Mouse (Mus musculus) forebrain, embryonic 16.5 days (tissue): ENCODE measurements around the gene Slc25a36. TPM values are rescaled to one million over a fixed set of nuclear protein-coding genes. Genes with fewer than 3 reads are reported as not detected.

ENCODE experiments used
- ATAC-seq: fragments of 200-750 bp; cut with Nextera tagmentation; 2 replicates; pipeline ENCODE4 v1.8.0; 2017; ENCODE audit warnings: mild to moderate bottlenecking, moderate library complexity
- H3K27ac ChIP-seq: fragments of 300-500 bp; sonication (generic); 2 replicates; pipeline ENCODE4 v1.5.1; 2014; ENCODE audit warnings: low read length, control low read depth
- H3K27me3 ChIP-seq: fragments of 300-500 bp; sonication (generic); replicated peaks from 2 replicates; pipeline ENCODE4 v1.6.1; 2014; ENCODE audit warnings: low read length; ENCODE audit not compliant: control insufficient read depth, insufficient read depth
- H3K36me3 ChIP-seq: fragments of 300-500 bp; sonication (generic); 2 replicates; pipeline ENCODE4 v1.6.1; 2014; ENCODE audit not compliant: control insufficient read depth, insufficient read depth
- H3K4me1 ChIP-seq: fragments of 300-500 bp; sonication (generic); replicated peaks from 2 replicates; pipeline ENCODE4 v1.6.1; 2014; ENCODE audit warnings: low read length; ENCODE audit not compliant: control insufficient read depth, insufficient read depth
- H3K4me2 ChIP-seq: fragments of 300-500 bp; sonication (generic); 2 replicates; pipeline ENCODE4 v1.6.1; 2014; ENCODE audit warnings: mild to moderate bottlenecking, low read length, control low read depth
- H3K4me3 ChIP-seq: fragments of 300-500 bp; sonication (generic); replicated peaks from 2 replicates; pipeline ENCODE4 v1.5.1; 2014; ENCODE audit warnings: mild to moderate bottlenecking, low read length, control low read depth
- H3K9ac ChIP-seq: fragments of 300-500 bp; sonication (generic); replicated peaks from 2 replicates; pipeline ENCODE4 v1.6.1; 2014; ENCODE audit warnings: low read depth, low read length, control low read depth
- H3K9me3 ChIP-seq: fragments of 300-500 bp; sonication (generic); 2 replicates; pipeline ENCODE4 v1.6.1; 2016; ENCODE audit warnings: low read length; ENCODE audit not compliant: control insufficient read depth
- WGBS: fragments of 180-500 bp; shearing (Covaris S2); extraction: QIAGEN DNeasy Blood & Tissue Kit; methylation state at CpG from one replicate; pipeline ENCODE4 v1.1.7; 2014; 5-methylcytosine and 5-hydroxymethylcytosine counted together
- polyA plus RNA-seq: library from polyadenylated mRNA; unstranded; fragments of >200 nt; fragmentation: Nextera tagmentation; extraction: Ambion mirVana; gene quantifications from 2 replicates; pipeline ENCODE4 v1.2.1, GENCODE M21; 2015

Gene Slc25a36
- polyA plus RNA-seq = 77.5 and 82.5 TPM in 2 replicates

DNA sequence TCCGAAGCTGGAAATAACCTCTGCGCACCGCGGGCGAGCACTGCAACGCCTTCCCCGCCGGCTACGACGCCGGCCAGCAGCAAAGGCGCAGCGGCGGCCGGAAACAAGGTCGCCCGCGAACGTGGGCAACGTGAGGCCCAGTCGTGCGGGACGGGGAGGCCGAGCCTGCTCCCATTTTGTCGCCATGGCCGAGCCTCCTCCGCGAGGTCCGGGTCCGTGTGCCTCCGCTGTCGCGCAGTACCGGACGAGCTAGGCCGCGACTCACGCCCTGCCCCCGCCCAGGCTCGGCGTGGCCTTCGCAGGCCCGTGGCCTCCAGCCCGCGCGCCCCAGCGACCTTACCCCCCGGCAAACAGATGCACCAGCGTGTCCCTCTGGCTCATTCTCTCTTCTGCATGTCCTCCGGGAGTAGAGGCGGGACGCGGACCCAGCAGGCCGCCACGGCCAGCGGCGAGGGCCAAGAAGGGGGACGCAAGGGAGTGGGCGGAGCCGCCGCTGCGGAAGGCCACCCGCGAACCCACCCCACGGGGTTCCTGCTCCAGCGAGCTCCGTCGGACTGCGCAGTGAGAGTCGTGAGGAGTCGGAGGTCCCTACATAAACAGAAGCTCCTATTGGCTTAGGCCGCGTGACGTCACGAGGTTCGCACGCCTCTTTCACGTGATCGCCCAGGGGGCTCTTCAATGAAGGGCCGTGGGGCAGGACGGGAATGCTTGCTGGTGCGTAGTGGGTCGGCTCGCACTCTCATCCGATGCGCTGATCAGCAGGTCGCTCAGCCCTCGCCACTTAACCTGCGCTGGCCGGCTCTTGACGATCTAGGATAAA, at the start of gene Slc25a36:
Slc25a36 (minus strand) TSS at position 587 of the 820 bp plus-strand sequence.
- ATAC-seq = peak; percentile 99
- H3K27me3 ChIP-seq = no peaks in the 10 kb centered on the region

DNA sequence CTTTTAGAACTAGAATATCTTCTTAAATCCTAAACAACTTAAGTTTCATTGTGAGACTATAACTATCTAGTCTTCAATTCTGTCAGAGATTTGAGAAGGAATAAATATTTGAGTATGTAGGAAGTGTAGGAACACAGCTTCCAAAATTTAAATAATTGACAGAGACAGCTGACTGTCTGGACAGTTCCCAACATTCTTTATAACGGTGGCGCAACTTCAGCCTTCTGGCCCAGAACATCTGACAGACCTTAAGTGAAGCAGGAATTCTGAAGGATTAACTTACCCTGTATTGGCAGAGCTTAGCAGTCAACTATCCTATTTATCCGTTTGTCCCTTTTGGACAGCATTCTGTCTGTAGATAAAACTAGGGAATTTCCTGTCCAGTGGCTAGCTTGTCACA, 47.5 kb upstream of the Slc25a36 start:
- Histone ChIP-seq H3K4me1 (no peaks in the 10 kb centered on the region), H3K4me3 (no peak overlapping the region), H3K27ac (no peak overlapping the region), H3K9ac (no peak overlapping the region), H3K36me3 (no peaks in the 10 kb centered on the region), H3K9me3 (no peaks in the 10 kb centered on the region), H3K4me2 (no peak overlapping the region), H3K27me3 (no peaks in the 10 kb centered on the region)
- 59% methylated on average over 3 of the region's 3 CpGs for WGBS
- no peak for ATAC-seq

More for the DNA sequence above, at the start of gene Slc25a36:
- Histone ChIP-seq H3K9me3 (no peaks in the 10 kb centered on the region), H3K27ac (peak within 1 kb of the TSS; percentile 64), H3K4me2 (peak within 1 kb of the TSS; percentile 66), H3K9ac (peak within 1 kb of the TSS; percentile 91), H3K4me1 (peaks cover 16% of the 10 kb centered on the region), H3K36me3 (no peaks in the 10 kb centered on the region), H3K4me3 (peak within 1 kb of the TSS; percentile 95)
- under 1% methylated on average over 87 of the region's 91 CpGs for WGBS

DNA sequence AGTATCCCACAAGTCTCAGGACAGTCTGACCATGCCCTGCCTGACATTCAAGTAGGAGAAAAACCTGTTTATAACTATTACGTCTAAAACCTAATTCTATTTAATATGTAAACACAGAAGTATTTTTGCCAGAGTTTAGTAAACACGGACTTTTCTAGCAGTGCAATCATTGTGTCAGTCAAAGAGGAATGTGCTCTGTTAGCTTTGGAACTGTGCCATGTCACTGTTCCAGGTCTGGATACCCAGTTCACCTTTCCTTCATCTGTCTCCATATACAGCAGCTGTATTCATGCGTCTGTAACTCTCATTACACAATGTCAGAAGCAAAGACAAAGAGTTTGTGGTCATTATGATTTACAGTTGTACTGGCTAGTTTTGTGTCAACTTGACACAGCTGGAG, 45.0 kb upstream of the Slc25a36 start:
- Histone ChIP-seq H3K27me3 (no peaks in the 10 kb centered on the region), H3K4me2 (no peak overlapping the region), H3K9me3 (no peaks in the 10 kb centered on the region), H3K4me3 (no peak overlapping the region), H3K4me1 (no peaks in the 10 kb centered on the region), H3K27ac (no peak overlapping the region), H3K36me3 (no peaks in the 10 kb centered on the region), H3K9ac (no peak overlapping the region)
- WGBS = 73% methylated on average over 3 of the region's 3 CpGs
- ATAC-seq = no peak

DNA sequence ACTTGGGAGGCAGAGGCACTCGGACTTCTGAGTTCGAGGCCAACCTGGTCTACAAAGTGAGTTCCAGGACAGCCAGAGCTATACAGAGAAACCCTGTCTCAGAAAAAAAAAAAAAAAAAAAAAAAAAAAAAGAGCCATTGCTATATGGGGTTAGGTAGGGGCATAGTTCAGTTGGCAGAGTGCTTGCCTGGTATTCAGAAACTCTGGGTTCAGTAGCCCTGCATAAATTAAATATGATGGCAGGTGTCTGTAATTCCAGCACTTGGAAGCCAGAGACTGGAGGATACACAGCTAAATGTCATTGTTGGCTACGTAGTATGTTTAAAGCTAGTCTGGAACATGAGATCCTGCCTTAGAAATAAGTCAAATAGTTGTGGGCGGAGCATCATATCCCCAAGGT, 44.0 kb upstream of the Slc25a36 start:
- H3K27ac ChIP-seq = no peak overlapping the region
- no peak overlapping the region for H3K4me2 ChIP-seq
- H3K27me3 ChIP-seq = no peaks in the 10 kb centered on the region
- no peaks in the 10 kb centered on the region for H3K9me3 ChIP-seq
- no peak for ATAC-seq
- H3K4me3 ChIP-seq = no peak overlapping the region
- WGBS = 90% methylated on average over 4 of the region's 4 CpGs
- no peak overlapping the region for H3K9ac ChIP-seq
- no peaks in the 10 kb centered on the region for H3K36me3 ChIP-seq
- no peaks in the 10 kb centered on the region for H3K4me1 ChIP-seq

DNA sequence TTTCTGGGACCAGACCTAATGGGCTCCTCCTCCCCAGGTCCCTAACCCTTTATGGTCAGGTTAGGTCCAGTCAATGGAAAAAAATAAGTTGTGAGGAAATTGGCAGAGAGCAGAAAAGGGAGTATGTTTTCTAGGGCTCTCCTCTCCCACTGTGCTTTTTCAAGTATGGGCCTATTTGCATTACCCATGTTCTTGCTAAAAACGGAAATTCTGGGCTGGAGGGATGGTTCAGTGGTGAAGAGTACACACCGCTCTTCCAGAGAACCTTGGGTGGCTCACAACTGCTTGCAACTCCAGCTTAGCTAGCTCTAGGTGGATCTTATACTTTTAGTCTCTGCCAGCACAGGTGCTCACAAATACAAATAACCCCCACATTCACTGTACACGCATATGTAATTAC, 42.0 kb upstream of the Slc25a36 start:
- H3K4me3 ChIP-seq = no peak overlapping the region
- H3K9ac ChIP-seq = no peak overlapping the region
- WGBS = 87% methylated on average over 3 of the region's 3 CpGs
- H3K4me1 ChIP-seq = no peaks in the 10 kb centered on the region
- H3K4me2 ChIP-seq = no peak overlapping the region
- H3K27ac ChIP-seq = no peak overlapping the region
- H3K27me3 ChIP-seq = no peaks in the 10 kb centered on the region
- no peaks in the 10 kb centered on the region for H3K9me3 ChIP-seq
- no peaks in the 10 kb centered on the region for H3K36me3 ChIP-seq
- ATAC-seq = no peak

DNA sequence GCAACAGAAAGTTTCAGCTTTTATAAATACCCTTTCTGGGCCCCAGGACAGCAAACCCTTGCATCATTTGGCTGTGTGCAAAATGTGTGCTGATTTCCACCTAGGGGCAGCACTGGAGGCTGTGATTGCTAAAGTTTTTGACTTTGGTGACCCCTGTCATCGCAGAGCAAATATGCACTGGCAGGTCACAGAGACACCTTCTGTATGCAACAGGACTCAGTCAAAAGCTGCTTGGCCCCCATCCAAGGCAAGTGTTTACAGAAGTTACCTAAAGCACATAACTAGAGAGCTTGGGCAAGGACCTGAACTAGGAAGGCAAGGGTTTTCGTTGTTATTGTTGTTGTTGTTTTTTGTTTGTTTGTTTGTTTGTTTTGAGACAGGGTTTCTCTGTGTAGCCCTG, 36.3 kb upstream of the Slc25a36 start:
- no peaks in the 10 kb centered on the region for H3K27me3 ChIP-seq
- H3K36me3 ChIP-seq = no peaks in the 10 kb centered on the region
- no peak overlapping the region for H3K9ac ChIP-seq
- H3K4me2 ChIP-seq = no peak overlapping the region
- no peak overlapping the region for H3K27ac ChIP-seq
- H3K9me3 ChIP-seq = no peaks in the 10 kb centered on the region
- ATAC-seq = no peak
- H3K4me1 ChIP-seq = no peaks in the 10 kb centered on the region
- 90% methylated on average over 2 of the region's 2 CpGs for WGBS
- no peak overlapping the region for H3K4me3 ChIP-seq

DNA sequence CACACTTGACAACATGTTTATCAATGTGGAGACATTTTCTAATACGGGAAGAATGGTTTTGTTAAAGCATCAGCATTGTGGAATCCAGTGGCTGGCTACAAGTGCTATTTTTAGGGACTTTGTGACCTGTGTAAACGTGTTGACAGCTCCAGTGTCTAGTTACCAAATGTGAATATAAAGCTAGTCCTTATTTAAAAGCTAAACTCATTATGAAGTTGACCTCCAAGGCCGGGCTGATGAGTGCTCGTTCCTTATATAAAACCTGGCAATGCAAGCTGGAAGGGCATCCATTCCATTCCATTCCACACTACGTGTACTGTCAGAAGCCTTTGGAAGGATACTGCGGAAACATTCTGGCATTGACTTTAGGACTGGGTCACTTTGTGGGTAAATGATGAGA, 34.4 kb upstream of the Slc25a36 start:
- H3K9me3 ChIP-seq = no peaks in the 10 kb centered on the region
- no peak overlapping the region for H3K27ac ChIP-seq
- no peaks in the 10 kb centered on the region for H3K4me1 ChIP-seq
- H3K4me3 ChIP-seq = no peak overlapping the region
- H3K36me3 ChIP-seq = no peaks in the 10 kb centered on the region
- no peak overlapping the region for H3K4me2 ChIP-seq
- no peak overlapping the region for H3K9ac ChIP-seq
- no peaks in the 10 kb centered on the region for H3K27me3 ChIP-seq
- WGBS = 79% methylated on average over 6 of the region's 6 CpGs
- no peak for ATAC-seq

DNA sequence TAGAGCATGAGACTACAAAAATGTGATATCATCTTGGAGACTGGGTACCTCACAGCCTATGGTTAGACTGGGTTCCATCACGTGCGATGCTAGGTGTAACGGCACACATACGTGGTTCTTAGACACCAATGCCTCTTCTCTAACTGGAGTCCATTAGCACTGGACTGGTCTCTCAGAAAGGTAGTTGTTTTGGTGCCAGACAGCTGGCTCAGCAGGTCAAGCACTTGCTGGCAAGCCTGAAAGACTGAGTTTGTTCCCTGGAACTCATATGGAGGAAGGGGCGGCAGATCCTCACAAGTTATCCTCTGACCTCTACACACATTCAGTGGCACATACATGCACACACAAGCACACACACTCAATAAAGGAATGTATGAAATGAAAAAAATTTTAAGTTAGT, 32.5 kb upstream of the Slc25a36 start:
- Histone ChIP-seq H3K9ac (no peak overlapping the region), H3K4me2 (no peak overlapping the region), H3K9me3 (no peaks in the 10 kb centered on the region), H3K27me3 (no peaks in the 10 kb centered on the region), H3K4me1 (no peaks in the 10 kb centered on the region), H3K4me3 (no peak overlapping the region), H3K27ac (no peak overlapping the region), H3K36me3 (no peaks in the 10 kb centered on the region)
- 92% methylated on average over 5 of the region's 5 CpGs for WGBS
- no peak for ATAC-seq

DNA sequence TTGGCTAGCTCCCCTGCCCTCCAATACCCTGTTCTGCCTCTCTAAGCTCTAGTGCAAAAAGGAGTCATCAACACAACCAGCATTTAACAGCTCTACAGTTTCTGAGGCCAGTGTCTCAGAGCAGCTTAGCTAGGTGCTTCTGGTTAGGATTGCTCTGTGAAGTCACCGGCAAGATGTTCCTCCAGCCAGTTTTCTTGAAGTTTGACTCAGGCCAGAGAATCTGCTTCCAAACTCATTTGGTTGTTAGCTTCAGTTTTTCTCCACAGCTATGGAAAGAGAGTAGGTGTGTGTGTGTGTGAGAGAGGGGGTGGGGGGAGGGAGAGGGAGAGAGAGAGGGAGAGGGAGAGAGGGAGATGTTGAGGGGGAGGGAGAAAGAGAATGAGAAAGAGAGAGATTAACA, 31.6 kb upstream of the Slc25a36 start:
- Histone ChIP-seq H3K4me3 (no peak overlapping the region), H3K9me3 (no peaks in the 10 kb centered on the region), H3K36me3 (no peaks in the 10 kb centered on the region), H3K9ac (no peak overlapping the region), H3K27ac (no peak overlapping the region), H3K27me3 (no peaks in the 10 kb centered on the region), H3K4me1 (no peaks in the 10 kb centered on the region), H3K4me2 (no peak overlapping the region)
- ATAC-seq = no peak
- WGBS = 93% methylated on average over 1 of the region's 1 CpGs
